In the genomic region with DNA sequence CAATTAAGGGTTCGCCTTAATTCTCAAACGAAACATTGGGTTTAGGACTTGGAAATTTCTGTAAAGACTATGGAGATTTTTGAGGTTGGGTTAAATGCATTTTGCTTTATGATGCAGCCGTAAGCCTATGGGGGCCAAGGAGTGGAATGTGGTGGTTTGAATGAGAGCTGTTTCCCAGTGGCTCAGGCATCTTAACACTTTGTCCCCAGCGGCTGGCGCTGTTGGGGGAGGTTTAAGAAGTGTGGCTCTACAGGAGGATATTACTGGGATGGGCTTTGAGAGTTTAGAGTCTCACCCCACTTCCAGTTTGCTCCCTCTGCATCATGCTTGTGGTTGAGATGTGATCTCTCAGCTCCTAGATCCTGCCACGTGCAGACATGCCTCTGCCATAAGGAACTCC, we compare ENCODE assay signal across 26 mouse cellular contexts.
A peak's percentile ranks its signal among the peaks of the same experiment; 100 is the strongest.
DNase-seq lines count a peak whose midpoint lies in the region; ATAC-seq and TF ChIP-seq lines count a peak whose summit lies in the region.
"Had no signal": no experiment of that assay in that cellular context is flagged by ENCODE, and none has a peak within 500 bp of the region (broad histone marks: within the 10 kb centered on the region; RNA-seq: fewer than 3 reads in every experiment).

No protein-coding gene starts in this region.

- ATAC-seq in cerebellum, adult (ENCODE audit: insufficient number of reproducible peaks, low FRiP score, low TSS enrichment) = no peak
- ATAC-seq in embryonic facial prominence, embryonic 14.5 days (ENCODE audit: low read depth) = peak; percentile 61; the same call in 1 of the 2 replicates
- no peak for ATAC-seq in activated CD4-positive, CD25-positive, alpha-beta regulatory T cell, adult 4 months
- ATAC-seq: forebrain, embryonic 15.5 days; intestine, postnatal 0 days had no signal

- H3K4me3 ChIP-seq in heart, adult 2 months = no peak overlapping the region
- no peak overlapping the region for H3K4me3 ChIP-seq in left cerebral cortex, adult 2 months
- no peak overlapping the region for H3K4me3 ChIP-seq in embryonic facial prominence, embryonic 14.5 days (ENCODE audit: low read depth, low read length)
- H3K4me3 ChIP-seq: erythroblast, embryonic 14.5 days; forebrain, embryonic 12.5 days; forebrain, embryonic 15.5 days; hindbrain, embryonic 12.5 days; hindbrain, embryonic 15.5 days had no signal

- no peak for TF ChIP-seq EP300 in heart, adult 2 months (IDR thresholded peaks at IDR 0.05; ENCODE audit: insufficient read depth, low read depth, low read length)

- no peak overlapping the region for H3K9ac ChIP-seq in heart, adult 2 months (ENCODE audit: low read depth, low read length)
- H3K9ac ChIP-seq in embryonic facial prominence, embryonic 14.5 days (ENCODE audit: low read depth, low read length) = no peak overlapping the region
- H3K9ac ChIP-seq: forebrain, embryonic 12.5 days; forebrain, embryonic 15.5 days; hindbrain, embryonic 12.5 days; hindbrain, embryonic 15.5 days had no signal

- H3K4me1 ChIP-seq in heart, adult 2 months (ENCODE audit: control insufficient read depth, insufficient read depth, low read length) = peaks cover 2% of the 10 kb centered on the region; the same call in 1 of the 2 replicates
- peaks cover 6% of the 10 kb centered on the region; the same call in 1 of the 2 replicates for H3K4me1 ChIP-seq in embryonic facial prominence, embryonic 14.5 days (ENCODE audit: control insufficient read depth, insufficient read depth, low read length)
- H3K4me1 ChIP-seq: hindbrain, embryonic 12.5 days had no signal

- WGBS in heart, adult 2 months = 93% methylated on average over 6 of the region's 6 CpGs
- 74% methylated on average over 6 of the region's 6 CpGs for WGBS in embryonic facial prominence, embryonic 14.5 days

- no peaks in the 10 kb centered on the region for H3K79me2 ChIP-seq in heart, adult 2 months (replicated peaks; ENCODE audit: control insufficient read depth, insufficient read depth, low read length)

- peak; percentile 26 to 34 for DNase-seq in cerebellum, postnatal 10 days
- no peak for DNase-seq in heart, adult 2 months
- DNase-seq in heart, adult 11 months = no peak
- DNase-seq in left cerebral cortex, adult 2 months (ENCODE audit: extremely low spot score in 1 of 2, low spot score in 2 of 2) = no peak
- no peak for DNase-seq in left cerebral cortex, adult 18-20 months (ENCODE audit: low spot score in 2 of 2)
- peak; percentile 34 for DNase-seq in embryonic facial prominence, embryonic 14.5 days (ENCODE audit: low spot score)
- DNase-seq: adrenal gland, adult 8-10 months; adrenal gland, postnatal 36 days; cerebellum, adult 11 months; cerebellum, adult 2 months; cerebellum, adult 9-11 months; cerebellum, postnatal 36 days; embryo, embryonic 11 days; gastrocnemius, postnatal 25 days had no signal

- no peak for TF ChIP-seq POLR2A in heart, adult 2 months (IDR thresholded peaks at IDR 0.05; ENCODE audit: insufficient read depth, low read depth, low read length)

- no peaks in the 10 kb centered on the region for H3K27me3 ChIP-seq in heart, adult 2 months (ENCODE audit: control insufficient read depth, insufficient read depth, low read length)
- H3K27me3 ChIP-seq in embryonic facial prominence, embryonic 14.5 days (replicated peaks; ENCODE audit: control insufficient read depth, insufficient read depth, low read length) = no peaks in the 10 kb centered on the region
- H3K27me3 ChIP-seq: CH12.LX; forebrain, embryonic 12.5 days; forebrain, embryonic 15.5 days; hindbrain, embryonic 12.5 days; hindbrain, embryonic 15.5 days; Patski had no signal

- H3K4me2 ChIP-seq in embryonic facial prominence, embryonic 14.5 days (ENCODE audit: low read depth, low read length) = no peak overlapping the region
- H3K4me2 ChIP-seq: forebrain, embryonic 12.5 days; forebrain, embryonic 15.5 days; heart, embryonic 11.5 days; hindbrain, embryonic 12.5 days; hindbrain, embryonic 15.5 days had no signal

- H3K36me3 ChIP-seq in heart, adult 2 months (ENCODE audit: control insufficient read depth, insufficient read depth, low read length) = peaks cover 3% of the 10 kb centered on the region; the same call in 1 of the 2 replicates
- peaks cover 27% of the 10 kb centered on the region; the same call in 1 of the 2 replicates for H3K36me3 ChIP-seq in embryonic facial prominence, embryonic 14.5 days (ENCODE audit: control insufficient read depth, insufficient read depth, low read length)
- H3K36me3 ChIP-seq: forebrain, embryonic 15.5 days; G1E; hindbrain, embryonic 12.5 days; hindbrain, embryonic 15.5 days had no signal

- intact Hi-C loops in heart, adult 2 months (cut with DNase I) = no loop called here
- intact Hi-C loops in left cerebral cortex, adult 2 months (cut with DNase I) = no loop called here

- peak; percentile 16; the same call in 1 of the 2 replicates for TF ChIP-seq CTCF in heart, adult 2 months (IDR thresholded peaks at IDR 0.05)
- TF ChIP-seq CTCF in left cerebral cortex, adult 2 months (IDR thresholded peaks at IDR 0.05) = peak; percentile 3

- H3K27ac ChIP-seq in heart, adult 2 months = no peak overlapping the region
- no peak overlapping the region for H3K27ac ChIP-seq in left cerebral cortex, adult 2 months
- H3K27ac ChIP-seq in embryonic facial prominence, embryonic 14.5 days (replicated peaks; ENCODE audit: low read depth, low read length) = 0 out of 2 replicates have a peak overlapping the region, but pooled peaks have one; percentile 24
- H3K27ac ChIP-seq: forebrain, embryonic 12.5 days; forebrain, embryonic 15.5 days; hindbrain, embryonic 12.5 days; hindbrain, embryonic 15.5 days had no signal

- H3K9me3 ChIP-seq in embryonic facial prominence, embryonic 14.5 days (ENCODE audit: control insufficient read depth, low read length) = no peaks in the 10 kb centered on the region
- H3K9me3 ChIP-seq: forebrain, embryonic 12.5 days; forebrain, embryonic 15.5 days; hindbrain, embryonic 12.5 days; hindbrain, embryonic 15.5 days had no signal

Comparison
In these comparisons a context has a peak if more than half of its experiments do, and no peak if none do; other contexts are left out.
1. DNase-seq: peak in cerebellum, postnatal 10 days (2 of 2) and embryonic facial prominence, embryonic 14.5 days (single experiment); none in heart, adult 2 months (0 of 2), heart, adult 11 months (single experiment), left cerebral cortex, adult 2 months (0 of 2) and left cerebral cortex, adult 18-20 months (0 of 2).